Mouse (Mus musculus) C3H10T1/2 (cell line): ENCODE results near the gene Ube2ql1. TPM values are rescaled to one million over a fixed set of nuclear protein-coding genes. Genes with fewer than 3 reads are reported as not detected.

Experiments used
- polyA plus RNA-seq, 2 experiments: library from polyadenylated mRNA; unstranded; fragments of >200 nt; fragmentation: generic; extraction: Trizol; gene quantifications; one replicate each; pipeline ENCODE4 v1.2.1; 2012; ENCODE audit warnings: missing spikeins in 2 of 2

Gene Ube2ql1
- not detected for polyA plus RNA-seq

DNA sequence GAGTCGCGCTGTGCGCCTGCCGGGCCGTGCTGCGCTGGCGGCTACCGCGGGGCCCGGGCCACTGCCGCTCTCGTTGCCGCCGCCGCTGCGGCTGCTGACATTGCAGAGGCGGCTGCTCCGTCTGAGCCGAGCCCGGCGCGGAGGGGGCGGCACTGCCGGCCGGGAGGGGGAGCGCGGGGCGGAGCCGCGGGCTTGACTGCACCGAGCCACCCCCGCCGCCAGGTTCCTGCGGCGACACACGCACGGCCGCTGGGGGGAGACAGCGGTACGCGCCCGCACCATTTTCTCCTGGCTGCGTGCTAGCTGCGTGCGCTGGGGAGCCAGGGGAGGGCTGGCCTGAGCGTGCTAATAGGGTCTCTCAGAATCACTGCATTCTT, at the start of gene Ube2ql1:
TSS of gene Ube2ql1 (minus strand) at position 131 of the 377 bp plus-strand sequence.

Other genes starting within 250 kb of the Ube2ql1 start
- 10 to 100 TPM; 12.4 to 34.9 TPM for gene Nsun2, start 206.1 kb downstream of the Ube2ql1 start, polyA plus RNA-seq
- 10 to 100 TPM in 1 of 2 experiments, 1 to 10 TPM in 1; 4.0 to 16.1 TPM for gene Tent4a, start 205.3 kb downstream of the Ube2ql1 start, polyA plus RNA-seq
- 1 to 10 TPM; 1.8 to 5.8 TPM for gene Srd5a1, start 128.4 kb downstream of the Ube2ql1 start, polyA plus RNA-seq
- 10 to 100 TPM; 24.9 to 60.0 TPM for gene Med10, start 62.5 kb upstream of the Ube2ql1 start, polyA plus RNA-seq